Mouse (Mus musculus): ENCODE measurements around the gene Gm11757.
"Not testable (repeated sequence)": the region's sequence is repeated elsewhere in the genome, so short reads cannot be mapped to it uniquely, and the experiment has no call there.

The Gm11757 gene

GRCm38 (mm10) chr4:73891012-73891411, at the start of gene Gm11757:
Gene Gm11757, minus strand, starts transcription at chr4:73891112.
- DNase-seq, result not testable (repeated sequence)

GRCm38 (mm10) chr4:73920660-73921059, 29.7 kb upstream of the Gm11757 start, which contains the start of gene Gm11756:
Gene Gm11756, minus strand, starts transcription at chr4:73920760.
- DNase-seq, result not testable (repeated sequence)

DNA sequence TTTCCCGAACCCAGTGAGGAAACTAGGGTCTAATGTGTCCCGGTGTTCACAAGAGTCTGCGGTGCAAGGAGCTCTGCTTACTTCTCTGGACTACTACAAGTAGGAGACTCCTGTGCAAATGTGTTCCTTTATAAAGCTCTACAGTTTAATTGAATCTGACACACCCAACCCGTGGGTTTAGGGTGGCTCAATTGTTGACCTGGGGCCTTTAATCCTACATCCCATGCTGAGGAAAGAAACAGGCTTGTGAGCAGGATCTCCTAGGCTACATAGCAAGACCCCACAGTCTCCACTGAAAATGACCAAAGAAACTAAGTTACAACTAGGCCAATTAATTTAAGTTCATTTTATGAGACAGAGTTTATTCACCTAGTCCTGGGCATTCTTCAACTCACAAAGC, 14.9 kb upstream of the Gm11757 start, which contains the start of gene Gm13871:
Gm13871 (minus strand) TSS at position 101 of the 400 bp plus-strand sequence.
- DNase-seq, result not testable (repeated sequence)

- not testable (repeated sequence) for DNase-seq
Observed at GRCm38 (mm10) chr4:73876166-73876565, 14.7 kb downstream of the Gm11757 start, which contains the start of gene Gm11758. Gene Gm11758, minus strand, starts transcription at chr4:73876266.
